Mouse (Mus musculus) retina, embryonic 14.5 days (tissue): ENCODE measurements around the gene Rps18.
"Not testable (repeated sequence)": the region's sequence is repeated elsewhere in the genome, so short reads cannot be mapped to it uniquely, and the experiment has no call there.

Experiments
- DNase-seq: peaks from one replicate; pipeline ENCODE4 v3.0.0-alpha.2; 2015; ENCODE audit warnings: low spot score

Rps18 gene

GRCm38 (mm10) chr17:33968489-33968888 lies 12.7 kb upstream of the Rps18 start:
- DNase-seq: peak; percentile 89

- DNase-seq: no peak
Measured at GRCm38 (mm10) chr17:33965846-33966550, 10.2 kb upstream of the Rps18 start.

GRCm38 (mm10) chr17:33965082-33965845 lies 9.5 kb upstream of the Rps18 start:
- DNase-seq: no peak

DNA sequence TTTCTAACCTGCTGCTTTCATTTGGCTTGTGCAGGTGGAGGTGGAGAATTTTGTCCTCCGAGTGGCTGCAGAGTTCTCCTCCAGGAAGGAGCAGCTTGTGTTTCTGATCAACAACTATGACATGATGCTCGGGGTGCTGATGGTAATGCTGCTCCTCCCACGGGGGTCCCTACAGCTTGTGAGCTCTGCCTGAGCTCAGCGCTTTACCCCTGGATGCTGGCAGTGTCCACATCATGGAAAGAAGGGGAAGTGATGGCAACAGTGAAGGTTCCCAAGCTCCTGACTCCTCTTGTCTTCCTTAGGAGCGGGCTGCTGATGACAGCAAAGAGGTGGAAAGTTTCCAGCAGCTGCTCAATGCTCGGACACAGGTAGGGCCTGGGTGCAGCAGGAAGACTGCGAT lies 7.1 kb upstream of the Rps18 start:
- DNase-seq: no peak

- no peak for DNase-seq
Measured at GRCm38 (mm10) chr17:33959948-33960347, 4.1 kb upstream of the Rps18 start.

- no peak for DNase-seq
Measured at GRCm38 (mm10) chr17:33959135-33959534, 3.3 kb upstream of the Rps18 start.

GRCm38 (mm10) chr17:33958451-33958850 lies 2.6 kb upstream of the Rps18 start:
- no peak for DNase-seq

GRCm38 (mm10) chr17:33957493-33957892 lies 1.7 kb upstream of the Rps18 start:
- no peak for DNase-seq

DNA sequence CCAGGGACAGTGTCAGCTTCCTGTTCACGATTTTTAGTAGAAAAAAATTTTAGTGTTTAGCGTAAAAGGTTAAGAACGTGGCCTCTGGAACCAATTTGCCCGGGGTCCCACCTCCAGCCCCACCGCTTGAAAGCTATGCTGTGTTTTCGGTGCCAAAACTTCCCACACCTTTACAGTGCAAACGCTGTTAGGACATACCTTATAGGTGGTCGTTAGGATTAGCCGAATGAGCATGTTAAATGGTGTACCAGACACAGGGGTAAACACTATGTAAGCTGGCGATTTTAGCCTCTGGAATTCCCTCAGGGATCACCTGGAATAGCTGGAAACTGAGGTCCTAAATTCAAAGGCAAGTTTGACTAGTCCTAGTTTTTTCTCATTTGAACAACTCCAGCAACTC lies 535 bp upstream of the Rps18 start:
- no peak for DNase-seq

- no peak for DNase-seq
Measured at GRCm38 (mm10) chr17:33954646-33955554, 901 bp downstream of the Rps18 start.

DNA sequence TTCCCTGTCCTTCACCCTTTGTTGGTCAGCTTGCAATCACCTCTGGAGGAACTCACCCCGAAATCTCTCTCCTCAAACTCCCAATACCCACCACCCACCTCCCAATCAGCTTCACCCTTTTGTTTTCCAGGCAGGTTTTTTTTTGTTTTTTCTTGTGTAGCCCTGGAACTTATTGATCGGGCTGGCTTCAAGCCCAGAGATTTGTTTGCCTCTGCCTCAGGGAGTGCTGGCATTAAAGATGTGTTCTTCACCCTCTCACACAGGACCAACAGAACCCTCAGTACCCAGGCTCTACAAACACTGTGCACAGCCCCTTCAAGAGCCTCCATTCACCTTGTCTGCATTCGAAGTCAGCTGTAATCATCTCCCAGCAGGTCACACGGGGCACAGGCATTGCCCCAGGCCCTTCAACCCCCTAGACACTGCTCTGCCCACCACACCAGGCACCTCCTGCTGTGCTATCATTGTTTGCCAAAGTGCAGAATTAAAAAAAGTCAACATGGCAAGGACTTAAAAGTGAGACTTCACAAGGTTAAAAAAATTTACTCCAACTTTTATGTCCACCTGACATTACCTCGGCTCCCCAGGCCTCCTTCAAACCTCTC lies 1.7 kb downstream of the Rps18 start:
- DNase-seq: no peak

- DNase-seq: no peak
Measured at GRCm38 (mm10) chr17:33953310-33953709, 2.5 kb downstream of the Rps18 start.

- no peak for DNase-seq
Measured at GRCm38 (mm10) chr17:33952879-33953278, 2.9 kb downstream of the Rps18 start.

DNA sequence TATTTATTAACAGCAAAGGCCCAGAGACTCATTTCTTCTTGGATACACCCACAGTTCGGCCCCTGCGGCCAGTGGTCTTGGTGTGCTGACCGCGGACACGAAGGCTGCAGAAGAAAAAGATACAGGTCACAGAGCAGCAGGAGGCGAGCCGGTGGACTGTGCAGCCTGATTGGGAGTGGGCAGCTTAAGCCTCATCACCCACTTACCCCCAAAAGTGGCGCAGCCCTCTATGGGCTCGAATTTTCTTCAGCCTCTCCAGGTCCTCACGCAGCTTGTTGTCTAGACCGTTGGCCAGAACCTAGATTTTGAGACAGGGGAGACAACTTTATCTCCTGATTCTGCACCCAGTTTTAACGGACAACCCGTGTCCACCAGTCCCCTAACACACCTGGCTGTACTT lies 3.8 kb downstream of the Rps18 start:
- DNase-seq: not testable (repeated sequence)

GRCm38 (mm10) chr17:33951021-33951946 lies 4.5 kb downstream of the Rps18 start, which contains the start of gene B3galt4:
Gene B3galt4 (minus strand): TSS chr17:33951488.
- peak; percentile 89 for DNase-seq

- DNase-seq: no peak
Measured at GRCm38 (mm10) chr17:33950131-33950625, 5.6 kb downstream of the Rps18 start.

DNA sequence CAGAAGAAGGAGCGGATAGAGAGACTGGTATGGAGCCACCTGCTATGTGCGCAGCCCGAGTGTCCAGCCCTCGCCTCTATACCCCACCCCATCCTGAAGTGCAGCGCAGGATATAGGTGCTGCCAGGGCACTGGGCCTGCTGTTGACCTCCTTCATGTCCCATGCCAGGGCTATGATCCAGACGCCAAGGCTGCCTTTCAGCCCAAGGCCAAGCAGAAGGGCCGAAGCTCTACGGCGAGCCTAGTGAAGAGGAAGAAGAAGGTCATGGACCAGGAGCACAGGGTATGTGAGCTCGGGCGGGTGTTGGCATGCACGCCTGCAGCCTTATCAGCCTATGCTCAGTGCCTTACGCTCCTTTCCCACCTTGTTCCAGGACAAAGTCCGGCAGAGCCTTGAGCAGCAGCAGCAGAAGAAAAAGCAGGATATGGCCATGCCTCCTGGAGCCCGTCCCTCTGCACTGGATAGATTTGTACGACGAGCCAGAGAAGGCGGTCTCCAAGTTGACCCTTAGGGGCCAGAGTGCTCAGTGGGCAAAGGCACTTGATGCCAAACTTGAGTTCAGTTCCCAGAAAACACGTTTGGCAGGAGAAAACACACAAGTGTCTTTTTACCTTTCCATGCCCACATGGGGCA lies 6.8 kb downstream of the Rps18 start:
- no peak for DNase-seq

GRCm38 (mm10) chr17:33948090-33948904 lies 7.5 kb downstream of the Rps18 start:
- DNase-seq: no peak

- DNase-seq: no peak
Measured at GRCm38 (mm10) chr17:33947430-33948089, 8.2 kb downstream of the Rps18 start.
